In the genomic region with DNA sequence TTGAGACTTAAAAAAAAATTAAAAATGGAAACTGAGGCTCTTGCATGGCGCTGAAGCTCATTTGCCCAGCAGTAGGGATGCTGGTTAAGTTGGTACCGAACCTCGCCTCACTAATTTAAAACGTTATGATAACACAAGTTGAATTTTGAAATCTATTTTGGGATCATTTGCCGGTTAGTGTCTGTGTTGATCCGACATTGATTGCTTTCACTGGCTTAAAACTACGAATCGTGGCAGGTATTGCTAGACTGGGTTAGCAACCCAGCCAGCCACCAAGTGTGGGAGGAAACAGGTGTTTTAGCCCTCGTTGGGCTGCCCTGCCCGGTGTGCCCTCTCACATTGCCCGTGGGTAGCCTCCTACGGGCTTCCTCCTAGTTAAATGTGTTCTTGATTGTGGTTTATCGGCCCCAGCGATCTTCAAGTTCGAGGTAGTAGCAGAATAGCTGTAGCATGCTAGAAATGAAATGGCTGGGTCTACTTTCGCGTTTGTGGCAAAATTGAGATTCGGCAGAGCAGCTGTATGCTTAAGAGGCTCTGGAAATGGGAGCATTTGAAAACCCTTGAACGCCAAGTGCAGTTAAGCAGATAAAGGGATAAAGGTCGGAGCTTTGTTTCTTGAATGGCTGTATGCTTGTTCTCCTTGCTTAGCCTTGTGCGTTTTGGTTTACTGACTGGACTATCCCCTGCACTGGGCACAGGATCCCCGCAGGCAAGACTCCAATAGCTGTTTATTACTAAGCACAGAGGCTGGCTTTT, we compare ENCODE assay signal across 8 mouse cellular contexts. TPM values are rescaled to one million over a fixed set of nuclear protein-coding genes. Genes with fewer than 3 reads are reported as not detected.
DNase-seq lines count a peak whose midpoint lies in the region; ATAC-seq and TF ChIP-seq lines count a peak whose summit lies in the region.

No protein-coding gene starts in this region.

- H3K36me3 ChIP-seq in ES-Bruce4 (ENCODE audit: control insufficient read depth, insufficient read depth, low read length, poor library complexity, severe bottlenecking): no peaks in the 10 kb centered on the region
- no peaks in the 10 kb centered on the region for H3K36me3 ChIP-seq in intestine, postnatal 0 days (ENCODE audit: control insufficient read depth, insufficient read depth)
- no peaks in the 10 kb centered on the region for H3K36me3 ChIP-seq in lung, embryonic 15.5 days

- H3K27ac ChIP-seq in ES-Bruce4 (ENCODE audit: insufficient read depth, low read length): no peak overlapping the region
- H3K27ac ChIP-seq in intestine, postnatal 0 days (ENCODE audit: low read depth, low read length): peak overlapping the region; percentile 88
- H3K27ac ChIP-seq in lung, embryonic 15.5 days: peak overlapping the region; percentile 90

- ATAC-seq in erythroid progenitor cell, adult 5-6 weeks (replicated peaks; ENCODE audit: low FRiP score, poor library complexity, severe bottlenecking): peak; percentile 43
- no peak for ATAC-seq in intestine, postnatal 0 days
- ATAC-seq in lung, embryonic 15.5 days (ENCODE audit: borderline replicate concordance, extremely low read depth, low FRiP score, low TSS enrichment): no peak

- WGBS in intestine, postnatal 0 days: 5% methylated on average over 22 of the region's 22 CpGs
- 6% methylated on average over 22 of the region's 22 CpGs for WGBS in lung, embryonic 15.5 days

- TF ChIP-seq EP300 in ES-Bruce4 (IDR thresholded peaks at IDR 0.05; ENCODE audit: insufficient read depth, low read depth, low read length): no peak

- H3K9me3 ChIP-seq in ES-Bruce4 (replicated peaks; ENCODE audit: control insufficient read depth, insufficient read depth, low read length, poor library complexity, severe bottlenecking): no peaks in the 10 kb centered on the region
- no peaks in the 10 kb centered on the region for H3K9me3 ChIP-seq in intestine, postnatal 0 days (ENCODE audit: control insufficient read depth)
- no peaks in the 10 kb centered on the region for H3K9me3 ChIP-seq in lung, embryonic 15.5 days

- H3K9ac ChIP-seq in ES-Bruce4 (ENCODE audit: low read depth, poor library complexity, severe bottlenecking): peak overlapping the region; percentile 95
- peak overlapping the region; percentile 97 for H3K9ac ChIP-seq in intestine, postnatal 0 days (ENCODE audit: low read depth, low read length)
- peak overlapping the region; percentile 74 for H3K9ac ChIP-seq in lung, embryonic 15.5 days

- peak overlapping the region; percentile 63 for H3K4me3 ChIP-seq in ES-Bruce4 (ENCODE audit: low read depth, low read length)
- peak overlapping the region; percentile 97 for H3K4me3 ChIP-seq in intestine, postnatal 0 days (ENCODE audit: low read depth, low read length)
- H3K4me3 ChIP-seq in lung, embryonic 15.5 days: peak overlapping the region; percentile 84

- DNase-seq in cerebellum, postnatal 10 days: peak; percentile 33 to 37
- no peak for DNase-seq in cerebellum, adult 8-10 months
- peak; percentile 62 for DNase-seq in retina, adult 2 months (ENCODE audit: low read depth, low spot score)
- DNase-seq in frontal cortex, postnatal 36 days (ENCODE audit: low spot score in 2 of 2): no peak

- peak overlapping the region; percentile 84 for H3K4me2 ChIP-seq in intestine, postnatal 0 days (replicated peaks; ENCODE audit: low read depth)
- H3K4me2 ChIP-seq in lung, embryonic 15.5 days: peak overlapping the region; percentile 87

- no peak for TF ChIP-seq CTCF in ES-Bruce4 (IDR thresholded peaks at IDR 0.05; ENCODE audit: low read depth, low read length)
- TF ChIP-seq CTCF in intestine, postnatal 0 days (IDR thresholded peaks at IDR 0.05; ENCODE audit: low read depth): no peak

- no peaks in the 10 kb centered on the region; the same call in 1 of the 2 replicates for H3K27me3 ChIP-seq in ES-Bruce4 (ENCODE audit: control insufficient read depth, insufficient read depth, low read length, poor library complexity, severe bottlenecking)
- no peaks in the 10 kb centered on the region for H3K27me3 ChIP-seq in intestine, postnatal 0 days (replicated peaks; ENCODE audit: control insufficient read depth, insufficient read depth, low read length)
- H3K27me3 ChIP-seq in lung, embryonic 15.5 days: no peaks in the 10 kb centered on the region

- TF ChIP-seq POLR2A in ES-Bruce4 (IDR thresholded peaks at IDR 0.05; ENCODE audit: insufficient read depth, low read length): no peak

- no peaks in the 10 kb centered on the region for H3K4me1 ChIP-seq in ES-Bruce4 (ENCODE audit: control insufficient read depth, insufficient read depth, low read length)
- H3K4me1 ChIP-seq in intestine, postnatal 0 days (replicated peaks; ENCODE audit: control insufficient read depth, insufficient read depth, low read length): peaks cover 5% of the 10 kb centered on the region; the same call in 1 of the 2 replicates
- peaks cover 26% of the 10 kb centered on the region for H3K4me1 ChIP-seq in lung, embryonic 15.5 days

RNA-seq across cellular contexts. Expression of gene Lpin2, which starts 2.2 kb away (rescaled TPM):
- 15.8 and 19.2 TPM in 2 replicates for polyA plus RNA-seq in ES-Bruce4 (2011; ENCODE audit: insufficient read depth, insufficient read length, low read depth, missing spikeins)
- 68.8 and 90.1 TPM in 2 replicates for total RNA-seq in erythroid progenitor cell, adult 5-6 weeks (2015; ENCODE audit: low replicate concordance)
- total RNA-seq in erythroid progenitor cell, adult 5-6 weeks (2017; ENCODE audit: low replicate concordance): 101 and 122 TPM in 2 replicates
- polyA plus RNA-seq in intestine, postnatal 0 days (2015; fragmentation: Nextera tagmentation; extraction: Ambion mirVana): 22.2 and 24.8 TPM in 2 replicates
- 29.8 and 31.8 TPM in 2 replicates for polyA plus RNA-seq in lung, embryonic 15.5 days (2015; fragmentation: Nextera tagmentation; extraction: Ambion mirVana)

Comparison
In these comparisons a context has a peak if more than half of its experiments do, and no peak if none do; other contexts are left out.
1. DNase-seq: peak in cerebellum, postnatal 10 days (2 of 2) and retina, adult 2 months (single experiment); none in cerebellum, adult 8-10 months (single experiment) and frontal cortex, postnatal 36 days (0 of 2).
2. Peak in every context shown above with its lines, with median percentiles within 50 percentile points of each other: H3K4me3 ChIP-seq and H3K9ac ChIP-seq.